Mouse (Mus musculus): ENCODE results near the gene Gpr55. TPM values are rescaled to one million over a fixed set of nuclear protein-coding genes. Genes with fewer than 3 reads are reported as not detected.

Gpr55 gene
- polyA plus RNA-seq, 1 experiment from 2014 or later: not detected

- H3K4me2 ChIP-seq: no peak overlapping the region
- H3K4me1 ChIP-seq (replicated peaks; ENCODE audit: control insufficient read depth, insufficient read depth, low read length): no peaks in the 10 kb centered on the region
- DNase-seq (ENCODE audit: low spot score): no peak
- H3K27ac ChIP-seq (ENCODE audit: low read depth, low read length): no peak overlapping the region
- H3K4me3 ChIP-seq (ENCODE audit: low read depth, low read length): no peak overlapping the region
- H3K9ac ChIP-seq (ENCODE audit: low read depth, low read length): no peak overlapping the region
- no peak for ATAC-seq (replicated peaks; ENCODE audit: low FRiP score)
- no peaks in the 10 kb centered on the region for H3K36me3 ChIP-seq (ENCODE audit: control insufficient read depth, insufficient read depth, low read length)
- no peaks in the 10 kb centered on the region for H3K9me3 ChIP-seq (ENCODE audit: control insufficient read depth, low read length)
- WGBS: 66% methylated on average over 4 of the region's 4 CpGs
- H3K27me3 ChIP-seq (replicated peaks; ENCODE audit: control insufficient read depth, insufficient read depth, low read length): no peaks in the 10 kb centered on the region
Observed at GRCm38 (mm10) chr1:85916830-85917450, 43.9 kb downstream of the Gpr55 start.

GRCm38 (mm10) chr1:85915890-85916289 lies 44.9 kb downstream of the Gpr55 start:
- H3K4me3 ChIP-seq (ENCODE audit: low read depth, low read length): no peak overlapping the region
- H3K27ac ChIP-seq (ENCODE audit: low read depth, low read length): no peak overlapping the region
- H3K4me2 ChIP-seq: no peak overlapping the region
- H3K9me3 ChIP-seq (ENCODE audit: control insufficient read depth, low read length): no peaks in the 10 kb centered on the region
- no peaks in the 10 kb centered on the region for H3K4me1 ChIP-seq (replicated peaks; ENCODE audit: control insufficient read depth, insufficient read depth, low read length)
- H3K9ac ChIP-seq (ENCODE audit: low read depth, low read length): no peak overlapping the region
- DNase-seq (ENCODE audit: low spot score) (no peak), ATAC-seq (replicated peaks; ENCODE audit: low FRiP score) (no peak)
- H3K36me3 ChIP-seq (ENCODE audit: control insufficient read depth, insufficient read depth, low read length): no peaks in the 10 kb centered on the region
- H3K27me3 ChIP-seq (replicated peaks; ENCODE audit: control insufficient read depth, insufficient read depth, low read length): no peaks in the 10 kb centered on the region

GRCm38 (mm10) chr1:85913078-85913755 lies 47.6 kb downstream of the Gpr55 start:
- Histone ChIP-seq H3K4me2 (no peak overlapping the region), H3K4me3 (ENCODE audit: low read depth, low read length) (no peak overlapping the region), H3K9ac (ENCODE audit: low read depth, low read length) (no peak overlapping the region), H3K36me3 (ENCODE audit: control insufficient read depth, insufficient read depth, low read length) (no peaks in the 10 kb centered on the region), H3K27me3 (replicated peaks; ENCODE audit: control insufficient read depth, insufficient read depth, low read length) (no peaks in the 10 kb centered on the region), H3K9me3 (ENCODE audit: control insufficient read depth, low read length) (no peaks in the 10 kb centered on the region), H3K27ac (ENCODE audit: low read depth, low read length) (no peak overlapping the region), H3K4me1 (replicated peaks; ENCODE audit: control insufficient read depth, insufficient read depth, low read length) (no peaks in the 10 kb centered on the region)
- no peak for ATAC-seq (replicated peaks; ENCODE audit: low FRiP score)
- 83% methylated on average over 7 of the region's 7 CpGs for WGBS
- no peak for DNase-seq (ENCODE audit: low spot score)

- no peaks in the 10 kb centered on the region for H3K27me3 ChIP-seq (replicated peaks; ENCODE audit: control insufficient read depth, insufficient read depth, low read length)
- no peak overlapping the region for H3K27ac ChIP-seq (ENCODE audit: low read depth, low read length)
- no peak overlapping the region for H3K4me3 ChIP-seq (ENCODE audit: low read depth, low read length)
- DNase-seq (ENCODE audit: low spot score): no peak
- H3K9me3 ChIP-seq (ENCODE audit: control insufficient read depth, low read length): no peaks in the 10 kb centered on the region
- H3K36me3 ChIP-seq (ENCODE audit: control insufficient read depth, insufficient read depth, low read length): peaks cover 14% of the 10 kb centered on the region; the same call in 1 of the 2 replicates
- no peak overlapping the region for H3K9ac ChIP-seq (ENCODE audit: low read depth, low read length)
- H3K4me1 ChIP-seq (replicated peaks; ENCODE audit: control insufficient read depth, insufficient read depth, low read length): 0 out of 2 replicates have a peak, but pooled peaks cover 4% of the 10 kb centered on the region
- no peak for ATAC-seq (replicated peaks; ENCODE audit: low FRiP score)
- H3K4me2 ChIP-seq: no peak overlapping the region
- 54% methylated on average over 13 of the region's 13 CpGs for WGBS
Observed at GRCm38 (mm10) chr1:85908754-85909590, 51.8 kb downstream of the Gpr55 start.

- H3K9me3 ChIP-seq (ENCODE audit: control insufficient read depth, low read length): no peaks in the 10 kb centered on the region
- ATAC-seq (replicated peaks; ENCODE audit: low FRiP score) (no peak), DNase-seq (ENCODE audit: low spot score) (no peak)
- no peak overlapping the region for H3K9ac ChIP-seq (ENCODE audit: low read depth, low read length)
- no peak overlapping the region for H3K27ac ChIP-seq (ENCODE audit: low read depth, low read length)
- 80% methylated on average over 12 of the region's 12 CpGs for WGBS
- no peaks in the 10 kb centered on the region for H3K27me3 ChIP-seq (replicated peaks; ENCODE audit: control insufficient read depth, insufficient read depth, low read length)
- H3K36me3 ChIP-seq (ENCODE audit: control insufficient read depth, insufficient read depth, low read length): peaks cover 16% of the 10 kb centered on the region; the same call in 1 of the 2 replicates
- no peak overlapping the region for H3K4me3 ChIP-seq (ENCODE audit: low read depth, low read length)
- H3K4me2 ChIP-seq: no peak overlapping the region
- H3K4me1 ChIP-seq (replicated peaks; ENCODE audit: control insufficient read depth, insufficient read depth, low read length): peaks cover 4% of the 10 kb centered on the region; the same call in 1 of the 2 replicates
Observed at GRCm38 (mm10) chr1:85906892-85907291, 53.9 kb downstream of the Gpr55 start.

- no peak for ATAC-seq (replicated peaks; ENCODE audit: low FRiP score)
- no peaks in the 10 kb centered on the region for H3K9me3 ChIP-seq (ENCODE audit: control insufficient read depth, low read length)
- peaks cover 33% of the 10 kb centered on the region for H3K4me1 ChIP-seq (replicated peaks; ENCODE audit: control insufficient read depth, insufficient read depth, low read length)
- no peak overlapping the region for H3K4me2 ChIP-seq
- H3K9ac ChIP-seq (ENCODE audit: low read depth, low read length): no peak overlapping the region
- 57% methylated on average over 7 of the region's 7 CpGs for WGBS
- DNase-seq (ENCODE audit: low spot score): no peak
- no peak overlapping the region; the same call in 1 of the 2 replicates for H3K27ac ChIP-seq (ENCODE audit: low read depth, low read length)
- H3K27me3 ChIP-seq (replicated peaks; ENCODE audit: control insufficient read depth, insufficient read depth, low read length): no peaks in the 10 kb centered on the region
- H3K4me3 ChIP-seq (ENCODE audit: low read depth, low read length): no peak overlapping the region
- H3K36me3 ChIP-seq (ENCODE audit: control insufficient read depth, insufficient read depth, low read length): peaks cover 14% of the 10 kb centered on the region; the same call in 1 of the 2 replicates
Observed at GRCm38 (mm10) chr1:85902108-85902561, 58.7 kb downstream of the Gpr55 start.

- Histone ChIP-seq H3K27ac (ENCODE audit: low read depth, low read length) (no peak overlapping the region; the same call in 1 of the 2 replicates), H3K27me3 (replicated peaks; ENCODE audit: control insufficient read depth, insufficient read depth, low read length) (no peaks in the 10 kb centered on the region), H3K4me2 (no peak overlapping the region), H3K9me3 (ENCODE audit: control insufficient read depth, low read length) (no peaks in the 10 kb centered on the region), H3K36me3 (ENCODE audit: control insufficient read depth, insufficient read depth, low read length) (peaks cover 11% of the 10 kb centered on the region; the same call in 1 of the 2 replicates), H3K9ac (ENCODE audit: low read depth, low read length) (no peak overlapping the region), H3K4me1 (replicated peaks; ENCODE audit: control insufficient read depth, insufficient read depth, low read length) (peaks cover 39% of the 10 kb centered on the region), H3K4me3 (ENCODE audit: low read depth, low read length) (no peak overlapping the region)
- ATAC-seq (replicated peaks; ENCODE audit: low FRiP score): 0 out of 2 replicates have a peak, but pooled peaks have one; percentile 32
- DNase-seq (ENCODE audit: low spot score): no peak
- 35% methylated on average over 3 of the region's 3 CpGs for WGBS
Observed at GRCm38 (mm10) chr1:85901516-85902107, 59.2 kb downstream of the Gpr55 start.

Data from liver, embryonic 11.5 days (tissue).